Mouse (Mus musculus): ENCODE measurements around the gene Gm3646. TPM values are rescaled to one million over a fixed set of nuclear protein-coding genes. Genes with fewer than 3 reads are reported as not detected.

Gene Gm3646
- not detected in 4 replicates for total RNA-seq (2023; ENCODE audit: inconsistent age)

GRCm38 (mm10) chr1:39805243-39805979 lies at the start of gene Gm3646:
Gene Gm3646, minus strand, starts transcription at chr1:39805332.

Other genes with a start within 250 kb of the Gm3646 start
- gene Rnf149, start 227.9 kb downstream of the Gm3646 start, total RNA-seq (2023; ENCODE audit: inconsistent age), result 13.3 to 18.4 TPM (median 14.8 TPM) in 4 replicates
- gene Creg2, start 153.9 kb downstream of the Gm3646 start, total RNA-seq (2023; ENCODE audit: inconsistent age), result not detected in 4 replicates
- not detected in 4 replicates for gene Rfx8, start 84.3 kb downstream of the Gm3646 start, total RNA-seq (2023; ENCODE audit: inconsistent age)
- 219 to 249 TPM (median 239 TPM) in 4 replicates for gene Map4k4, start 95.6 kb upstream of the Gm3646 start, total RNA-seq (2023; ENCODE audit: inconsistent age)